Mouse (Mus musculus) heart, postnatal 0 days (tissue): Measurements from ENCODE around the gene Foxn3. TPM values are rescaled to one million over a fixed set of nuclear protein-coding genes. Genes with fewer than 3 reads are reported as not detected.
A peak's percentile ranks its signal among the peaks of the same experiment; 100 is the strongest.

Source experiments
- ATAC-seq: fragments of 200-750 bp; cut with Nextera tagmentation; 2 replicates; pipeline ENCODE4 v1.8.0; 2017; ENCODE audit warnings: low read depth, moderate number of reproducible peaks, moderate library complexity; ENCODE audit not compliant: insufficient read depth
- DNase-seq: peaks from one replicate; pipeline ENCODE4 v3.0.0-alpha.2; 2016; ENCODE audit warnings: low spot score
- H3K27ac ChIP-seq: fragments of 300-500 bp; sonication (generic); 2 replicates; pipeline ENCODE4 v1.5.1; 2014; ENCODE audit warnings: low read depth, mild to moderate bottlenecking
- H3K27me3 ChIP-seq: fragments of 300-500 bp; sonication (generic); 2 replicates; pipeline ENCODE4 v1.6.1; 2014; ENCODE audit warnings: low read length, mixed read lengths; ENCODE audit not compliant: control insufficient read depth, insufficient read depth
- H3K36me3 ChIP-seq: fragments of 300-500 bp; sonication (generic); replicated peaks from 2 replicates; pipeline ENCODE4 v1.6.1; 2014; ENCODE audit warnings: low read length, mixed read lengths; ENCODE audit not compliant: control insufficient read depth, insufficient read depth
- H3K4me1 ChIP-seq: fragments of 300-500 bp; sonication (generic); 2 replicates; pipeline ENCODE4 v1.6.1; 2014; ENCODE audit warnings: antibody characterized with exemption; ENCODE audit not compliant: control insufficient read depth, insufficient read depth
- H3K4me2 ChIP-seq: fragments of 300-500 bp; sonication (generic); 2 replicates; pipeline ENCODE4 v1.6.1; 2014; ENCODE audit warnings: low read depth, mild to moderate bottlenecking, low read length, moderate library complexity
- H3K4me3 ChIP-seq: fragments of 300-500 bp; sonication (generic); 2 replicates; pipeline ENCODE4 v1.5.1; 2014; ENCODE audit warnings: low read depth, low read length
- H3K9ac ChIP-seq: fragments of 300-500 bp; sonication (generic); replicated peaks from 2 replicates; pipeline ENCODE4 v1.6.1; 2014; ENCODE audit warnings: low read depth, low read length, mixed read lengths
- H3K9me3 ChIP-seq: fragments of 300-500 bp; sonication (generic); replicated peaks from 2 replicates; pipeline ENCODE4 v1.6.1; 2016; ENCODE audit warnings: low read length; ENCODE audit not compliant: control insufficient read depth
- CTCF ChIP-seq: IDR thresholded peaks from 2 replicates; pipeline ENCODE4 v1.5.1; 2016; ENCODE audit warnings: antibody characterized with exemption, control low read depth, low read depth
- EP300 ChIP-seq: IDR thresholded peaks from 2 replicates; pipeline ENCODE4 v1.6.1; 2016; ENCODE audit warnings: antibody characterized with exemption, low read depth
- WGBS: fragments of 180-500 bp; shearing (Covaris S2); extraction: QIAGEN DNeasy Blood & Tissue Kit; methylation state at CpG from one replicate; pipeline ENCODE4 v1.1.7; 2014; 5-methylcytosine and 5-hydroxymethylcytosine counted together
- polyA plus RNA-seq: library from polyadenylated mRNA; unstranded; fragments of >200 nt; fragmentation: Nextera tagmentation; extraction: Ambion mirVana; gene quantifications from 2 replicates; pipeline ENCODE4 v1.2.1, GENCODE M21; 2015
- total RNA-seq: library from RNA; depleted of rRNA; stranded (reverse); fragments of >200 nt; gene quantifications from 2 replicates; pipeline ENCODE4 v1.2.3, GENCODE M21; 2014; ENCODE audit warnings: low replicate concordance

The Foxn3 gene
- total and polyA plus RNA-seq, 2 experiments from 2014 or later: 31.4 to 55.3 TPM

DNA sequence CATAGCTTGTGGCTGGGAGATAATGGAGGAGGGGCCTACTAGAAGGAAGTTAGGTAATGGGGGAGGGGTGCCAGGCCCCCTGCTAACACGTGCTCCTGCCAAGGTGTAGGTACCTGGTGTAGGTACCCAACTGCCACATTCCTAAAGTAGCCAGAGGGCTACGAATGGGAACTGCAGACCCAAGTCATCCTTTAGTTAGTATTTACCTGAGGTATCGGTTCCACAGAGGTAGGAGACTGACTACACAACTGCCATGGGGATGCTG, 226.3 kb downstream of the Foxn3 start:
- Histone ChIP-seq H3K4me1 (peaks cover 33% of the 10 kb centered on the region), H3K27ac (peak overlapping the region; percentile 69), H3K27me3 (no peaks in the 10 kb centered on the region), H3K4me2 (peak overlapping the region; percentile 23; the same call in 1 of the 2 replicates), H3K9ac (no peak overlapping the region), H3K4me3 (no peak overlapping the region), H3K36me3 (peaks cover 11% of the 10 kb centered on the region), H3K9me3 (no peaks in the 10 kb centered on the region)
- no peak for ATAC-seq
- WGBS: 77% methylated on average over 3 of the region's 3 CpGs
- no peak for TF ChIP-seq EP300
- TF ChIP-seq CTCF: no peak
- DNase-seq: no peak

DNA sequence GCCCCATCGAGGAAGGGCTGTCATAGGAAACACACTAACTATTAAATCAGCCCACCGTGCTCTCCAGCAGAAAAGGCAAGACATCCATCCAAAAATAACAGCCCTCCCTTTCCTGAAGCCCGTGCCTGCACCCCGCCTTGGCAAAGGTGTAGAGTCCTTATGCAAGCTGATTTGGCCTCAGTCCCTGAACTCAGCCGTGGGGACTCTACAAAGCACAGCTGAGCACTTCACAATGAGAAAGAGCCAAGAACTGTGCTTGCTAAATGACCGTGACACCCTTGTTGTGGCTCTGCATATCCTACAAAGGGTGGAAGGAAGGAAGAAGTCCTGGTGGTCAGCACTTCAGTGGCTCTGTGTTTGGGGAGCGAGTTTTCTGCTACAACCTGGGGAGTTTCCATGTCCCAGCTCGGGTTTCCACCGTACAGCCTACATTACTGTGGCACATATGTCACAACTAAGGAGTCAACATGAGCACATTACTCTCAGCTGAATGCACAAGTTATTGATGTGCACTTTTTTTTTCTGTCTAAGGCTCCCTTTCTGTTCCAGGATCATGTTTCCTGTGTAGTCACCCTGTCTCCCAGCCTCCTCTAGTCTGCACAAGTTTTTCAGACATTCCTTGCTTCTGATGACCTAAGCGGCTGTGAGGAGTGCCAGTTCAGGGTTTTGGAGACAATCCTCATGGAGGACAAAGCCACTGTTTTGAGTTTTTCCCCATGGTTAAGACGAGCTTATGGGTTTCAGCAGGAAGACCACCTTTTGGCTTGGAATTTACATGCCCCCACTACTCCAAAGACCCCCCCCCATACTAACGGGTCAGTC, 226.8 kb downstream of the Foxn3 start:
- Histone ChIP-seq H3K27me3 (no peaks in the 10 kb centered on the region), H3K36me3 (peaks cover 11% of the 10 kb centered on the region), H3K4me1 (peaks cover 30% of the 10 kb centered on the region), H3K9ac (no peak overlapping the region), H3K9me3 (no peaks in the 10 kb centered on the region), H3K4me2 (peak overlapping the region; percentile 23), H3K4me3 (no peak overlapping the region), H3K27ac (peak overlapping the region; percentile 69)
- 10% methylated on average over 12 of the region's 12 CpGs for WGBS
- DNase-seq (peak; percentile 82), ATAC-seq (peak; percentile 85)
- TF ChIP-seq EP300 (peak; percentile 69), CTCF (no peak)

DNA sequence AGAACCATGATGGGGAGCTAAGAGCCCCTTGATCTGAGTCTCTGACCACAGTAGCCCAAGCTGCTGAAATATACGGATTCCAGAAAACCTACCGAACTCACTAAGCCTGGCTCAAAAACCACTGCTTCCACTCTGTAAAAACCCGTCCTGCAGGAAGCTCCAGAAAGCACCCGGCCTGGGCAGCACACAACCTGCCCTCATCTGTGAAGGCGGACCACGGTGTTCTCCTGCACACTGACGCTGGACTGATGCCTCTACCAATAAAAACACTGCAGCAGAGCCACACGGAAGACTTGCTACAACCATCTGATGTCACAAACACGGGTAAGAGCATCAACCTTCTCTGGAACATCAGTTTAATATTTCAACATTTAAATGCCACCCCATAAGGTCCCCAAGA, 227.8 kb downstream of the Foxn3 start:
- Histone ChIP-seq H3K9ac (no peak overlapping the region), H3K27ac (no peak overlapping the region), H3K4me3 (no peak overlapping the region), H3K9me3 (no peaks in the 10 kb centered on the region), H3K4me2 (no peak overlapping the region), H3K36me3 (peaks cover 5% of the 10 kb centered on the region), H3K27me3 (no peaks in the 10 kb centered on the region), H3K4me1 (peaks cover 25% of the 10 kb centered on the region)
- WGBS: 78% methylated on average over 9 of the region's 9 CpGs
- no peak for ATAC-seq
- DNase-seq: no peak
- no peak for TF ChIP-seq EP300
- no peak for TF ChIP-seq CTCF

DNA sequence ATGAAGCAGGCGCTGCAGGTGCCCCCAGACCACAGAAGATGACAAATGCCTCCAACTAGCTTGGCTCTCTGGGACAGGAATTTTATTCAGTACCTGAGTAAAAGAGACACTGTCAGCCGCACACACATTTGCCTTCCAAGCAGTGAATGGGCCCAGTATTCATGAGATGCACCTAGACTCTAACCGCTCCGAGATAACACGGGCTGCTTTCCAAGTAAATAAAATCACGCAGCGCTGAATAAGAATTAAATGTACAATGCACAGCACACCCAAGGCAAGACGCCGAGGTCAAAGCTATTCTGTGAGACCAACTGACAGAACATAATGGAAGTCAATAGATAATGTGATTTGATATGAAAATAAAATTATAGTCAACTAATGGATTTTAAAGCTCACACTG, 229.4 kb downstream of the Foxn3 start:
- H3K36me3 ChIP-seq: no peaks in the 10 kb centered on the region
- H3K9ac ChIP-seq: no peak overlapping the region
- no peaks in the 10 kb centered on the region for H3K27me3 ChIP-seq
- 78% methylated on average over 9 of the region's 9 CpGs for WGBS
- H3K27ac ChIP-seq: no peak overlapping the region
- no peak overlapping the region for H3K4me2 ChIP-seq
- peaks cover 28% of the 10 kb centered on the region for H3K4me1 ChIP-seq
- H3K9me3 ChIP-seq: no peaks in the 10 kb centered on the region
- DNase-seq (no peak), ATAC-seq (no peak)
- H3K4me3 ChIP-seq: no peak overlapping the region
- no peak for TF ChIP-seq CTCF
- no peak for TF ChIP-seq EP300

DNA sequence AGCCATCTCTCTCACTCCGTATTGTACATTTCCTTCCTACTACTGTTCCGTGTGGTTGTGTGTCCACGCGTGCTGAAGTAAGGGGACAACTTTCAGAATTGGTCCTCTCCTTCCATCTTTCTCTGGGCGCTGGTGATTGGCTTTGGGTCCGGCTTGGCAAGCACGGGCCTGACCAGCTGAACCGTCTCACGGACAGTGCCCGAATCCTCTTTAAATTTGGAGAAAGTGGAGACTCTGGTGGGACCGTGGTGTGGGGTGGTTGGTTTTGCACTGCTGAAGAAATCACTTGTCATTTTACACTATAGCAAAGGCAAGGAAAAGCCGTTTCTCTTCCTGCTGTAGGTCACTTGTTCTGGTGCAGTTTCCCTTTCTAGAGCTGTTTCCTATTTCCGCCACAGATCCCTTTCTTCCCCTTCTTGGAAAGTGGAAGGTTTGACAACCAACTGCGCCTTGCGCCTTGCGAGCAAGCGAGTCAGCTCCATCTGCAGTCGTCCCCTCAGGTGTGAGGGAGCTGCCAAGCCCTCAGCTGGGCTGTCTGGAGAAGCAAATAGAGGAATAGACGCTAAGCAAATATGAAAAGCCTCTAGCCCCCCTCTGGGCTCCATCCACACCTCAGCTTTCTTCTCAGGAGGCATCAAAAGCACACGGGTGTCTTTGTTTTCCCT, 229.9 kb downstream of the Foxn3 start:
- H3K36me3 ChIP-seq: no peaks in the 10 kb centered on the region
- H3K27ac ChIP-seq: no peak overlapping the region
- 84% methylated on average over 20 of the region's 20 CpGs for WGBS
- ATAC-seq: no peak
- peaks cover 28% of the 10 kb centered on the region for H3K4me1 ChIP-seq
- H3K27me3 ChIP-seq: no peaks in the 10 kb centered on the region
- no peak for TF ChIP-seq EP300
- no peak for TF ChIP-seq CTCF
- H3K9ac ChIP-seq: no peak overlapping the region
- H3K4me2 ChIP-seq: no peak overlapping the region
- H3K9me3 ChIP-seq: no peaks in the 10 kb centered on the region
- H3K4me3 ChIP-seq: no peak overlapping the region
- no peak for DNase-seq
